Mouse (Mus musculus): ENCODE data around the gene Hpd. TPM values are rescaled to one million over a fixed set of nuclear protein-coding genes. Genes with fewer than 3 reads are reported as not detected.

Gene Hpd
- polyA plus RNA-seq, 1 experiment from 2014 or later = 4.1 TPM

- Histone ChIP-seq H3K9me3 (replicated peaks; ENCODE audit: control insufficient read depth, low read length) (no peaks in the 10 kb centered on the region), H3K4me2 (ENCODE audit: low read depth, low read length) (peak overlapping the region; percentile 97), H3K9ac (ENCODE audit: low read length) (peak overlapping the region; percentile 79), H3K27ac (ENCODE audit: low read length) (peak overlapping the region; percentile 100), H3K27me3 (ENCODE audit: control insufficient read depth, insufficient read depth, low read length) (no peaks in the 10 kb centered on the region), H3K4me3 (replicated peaks; ENCODE audit: low read length) (peak overlapping the region; percentile 63), H3K36me3 (ENCODE audit: control insufficient read depth, insufficient read depth, low read length) (no peaks in the 10 kb centered on the region), H3K4me1 (ENCODE audit: control insufficient read depth, insufficient read depth, low read length) (peaks cover 61% of the 10 kb centered on the region)
- WGBS = 4% methylated on average over 30 of the region's 30 CpGs
- peak; percentile 56 for ATAC-seq (ENCODE audit: insufficient read depth, low FRiP score)
These were observed 46.8 kb downstream of the Hpd start for GRCm38 (mm10) chr5:123135471-123136360.

- no peak for ATAC-seq (ENCODE audit: insufficient read depth, low FRiP score)
- 22% methylated on average over 8 of the region's 8 CpGs for WGBS
These were observed 47.6 kb downstream of the Hpd start for GRCm38 (mm10) chr5:123134875-123135382.

DNA sequence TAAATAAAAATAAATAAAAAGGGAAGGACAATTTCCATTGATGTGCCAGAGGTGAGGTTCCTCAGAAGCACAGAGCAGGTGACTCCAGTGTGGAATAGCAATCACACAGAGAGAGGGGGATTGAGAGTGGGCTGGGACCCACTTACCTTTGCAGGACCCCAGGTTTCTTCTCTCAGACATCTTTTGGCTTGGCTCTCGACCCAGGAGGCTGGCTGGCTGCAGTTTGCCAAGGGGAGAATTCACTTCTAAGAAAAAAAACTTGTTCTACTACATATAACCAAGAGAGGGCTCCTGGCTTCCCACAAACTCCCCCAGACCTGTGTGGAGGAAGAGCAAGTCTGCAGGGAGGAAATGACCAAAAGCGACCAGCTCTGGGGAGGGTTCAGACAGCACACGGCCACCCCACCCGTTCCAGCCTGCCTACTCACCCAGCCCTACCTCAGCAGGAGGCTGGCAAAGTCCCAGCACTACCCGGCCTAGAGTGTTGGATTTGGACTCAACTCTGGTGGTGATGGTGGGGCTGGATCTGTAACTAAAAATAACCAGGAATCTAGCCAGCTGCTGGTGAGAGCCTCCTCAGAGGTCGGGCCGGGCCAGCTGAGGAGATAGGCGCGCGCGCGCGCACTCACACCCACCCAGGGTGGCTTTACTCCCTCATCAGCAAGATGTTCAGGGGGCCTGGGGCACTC is 48.2 kb downstream of the Hpd start:
- H3K36me3 ChIP-seq (ENCODE audit: control insufficient read depth, insufficient read depth, low read length) = no peaks in the 10 kb centered on the region
- peak overlapping the region; percentile 63 for H3K4me3 ChIP-seq (replicated peaks; ENCODE audit: low read length)
- peaks cover 61% of the 10 kb centered on the region for H3K4me1 ChIP-seq (ENCODE audit: control insufficient read depth, insufficient read depth, low read length)
- no peak for ATAC-seq (ENCODE audit: insufficient read depth, low FRiP score)
- H3K9me3 ChIP-seq (replicated peaks; ENCODE audit: control insufficient read depth, low read length) = no peaks in the 10 kb centered on the region
- 15% methylated on average over 13 of the region's 13 CpGs for WGBS
- no peaks in the 10 kb centered on the region for H3K27me3 ChIP-seq (ENCODE audit: control insufficient read depth, insufficient read depth, low read length)
- H3K27ac ChIP-seq (ENCODE audit: low read length) = peak overlapping the region; percentile 100
- H3K9ac ChIP-seq (ENCODE audit: low read length) = peak overlapping the region; percentile 79
- H3K4me2 ChIP-seq (ENCODE audit: low read depth, low read length) = peak overlapping the region; percentile 97

More at GRCm38 (mm10) chr5:123134875-123135382, 47.6 kb downstream of the Hpd start:
- Histone ChIP-seq H3K4me3 (replicated peaks; ENCODE audit: low read length) (peak overlapping the region; percentile 63), H3K27ac (ENCODE audit: low read length) (peak overlapping the region; percentile 100), H3K4me1 (ENCODE audit: control insufficient read depth, insufficient read depth, low read length) (peaks cover 61% of the 10 kb centered on the region), H3K9me3 (replicated peaks; ENCODE audit: control insufficient read depth, low read length) (no peaks in the 10 kb centered on the region), H3K36me3 (ENCODE audit: control insufficient read depth, insufficient read depth, low read length) (no peaks in the 10 kb centered on the region), H3K9ac (ENCODE audit: low read length) (peak overlapping the region; percentile 79), H3K27me3 (ENCODE audit: control insufficient read depth, insufficient read depth, low read length) (no peaks in the 10 kb centered on the region), H3K4me2 (ENCODE audit: low read depth, low read length) (peak overlapping the region; percentile 97)

DNA sequence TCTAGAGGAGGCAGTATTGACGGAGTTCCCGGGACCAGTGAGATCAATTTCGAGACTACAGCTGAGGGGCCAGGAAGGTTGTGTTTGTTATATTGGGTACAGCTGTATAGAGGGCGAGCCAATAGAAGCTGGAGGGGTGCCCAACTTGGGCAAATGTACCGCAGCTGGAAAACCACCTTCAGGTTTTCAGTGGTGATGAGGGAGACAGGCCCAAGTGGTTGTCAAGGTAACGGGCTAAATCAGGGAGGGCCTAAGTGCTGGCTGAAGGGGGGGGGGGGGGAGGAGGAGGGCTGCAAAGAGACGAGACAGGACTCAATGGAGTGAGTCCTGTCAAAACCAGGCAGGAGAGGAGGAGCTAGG is 48.8 kb downstream of the Hpd start:
- no peak overlapping the region for H3K4me3 ChIP-seq (replicated peaks; ENCODE audit: low read length)
- H3K4me1 ChIP-seq (ENCODE audit: control insufficient read depth, insufficient read depth, low read length) = peaks cover 61% of the 10 kb centered on the region
- H3K36me3 ChIP-seq (ENCODE audit: control insufficient read depth, insufficient read depth, low read length) = no peaks in the 10 kb centered on the region
- ATAC-seq (ENCODE audit: insufficient read depth, low FRiP score) = no peak
- H3K9me3 ChIP-seq (replicated peaks; ENCODE audit: control insufficient read depth, low read length) = no peaks in the 10 kb centered on the region
- H3K4me2 ChIP-seq (ENCODE audit: low read depth, low read length) = peak overlapping the region; percentile 97; the same call in 1 of the 2 replicates
- H3K27me3 ChIP-seq (ENCODE audit: control insufficient read depth, insufficient read depth, low read length) = no peaks in the 10 kb centered on the region
- WGBS = 29% methylated on average over 7 of the region's 7 CpGs
- H3K9ac ChIP-seq (ENCODE audit: low read length) = no peak overlapping the region
- H3K27ac ChIP-seq (ENCODE audit: low read length) = peak overlapping the region; percentile 100

- H3K4me3 ChIP-seq (replicated peaks; ENCODE audit: low read length) = 0 out of 2 replicates have a peak overlapping the region, but pooled peaks have one; percentile 8
- H3K9me3 ChIP-seq (replicated peaks; ENCODE audit: control insufficient read depth, low read length) = no peaks in the 10 kb centered on the region
- H3K9ac ChIP-seq (ENCODE audit: low read length) = peak overlapping the region; percentile 34; the same call in 1 of the 2 replicates
- peak overlapping the region; percentile 100 for H3K27ac ChIP-seq (ENCODE audit: low read length)
- peak overlapping the region; percentile 97 for H3K4me2 ChIP-seq (ENCODE audit: low read depth, low read length)
- WGBS = 14% methylated on average over 18 of the region's 18 CpGs
- no peaks in the 10 kb centered on the region for H3K27me3 ChIP-seq (ENCODE audit: control insufficient read depth, insufficient read depth, low read length)
- peaks cover 61% of the 10 kb centered on the region for H3K4me1 ChIP-seq (ENCODE audit: control insufficient read depth, insufficient read depth, low read length)
- H3K36me3 ChIP-seq (ENCODE audit: control insufficient read depth, insufficient read depth, low read length) = no peaks in the 10 kb centered on the region
- ATAC-seq (ENCODE audit: insufficient read depth, low FRiP score) = no peak
These were observed 49.3 kb downstream of the Hpd start for GRCm38 (mm10) chr5:123133083-123133783.

- H3K9ac ChIP-seq (ENCODE audit: low read length) = peak within 1 kb of the TSS; percentile 75
- peaks cover 56% of the 10 kb centered on the region for H3K4me1 ChIP-seq (ENCODE audit: control insufficient read depth, insufficient read depth, low read length)
- H3K4me3 ChIP-seq (replicated peaks; ENCODE audit: low read length) = peak within 1 kb of the TSS; percentile 50
- H3K4me2 ChIP-seq (ENCODE audit: low read depth, low read length) = peak within 1 kb of the TSS; percentile 97
- peak within 1 kb of the TSS; percentile 100 for H3K27ac ChIP-seq (ENCODE audit: low read length)
- no peaks in the 10 kb centered on the region for H3K36me3 ChIP-seq (ENCODE audit: control insufficient read depth, insufficient read depth, low read length)
- no peaks in the 10 kb centered on the region for H3K9me3 ChIP-seq (replicated peaks; ENCODE audit: control insufficient read depth, low read length)
- no peaks in the 10 kb centered on the region for H3K27me3 ChIP-seq (ENCODE audit: control insufficient read depth, insufficient read depth, low read length)
- ATAC-seq (ENCODE audit: insufficient read depth, low FRiP score) = peak; percentile 28
- 4% methylated on average over 44 of the region's 44 CpGs for WGBS
These were observed 50.0 kb downstream of the Hpd start, which contains the start of gene Rhof for GRCm38 (mm10) chr5:123132308-123133071. Rhof (minus strand) TSS chr5:123132692.

- no peaks in the 10 kb centered on the region for H3K27me3 ChIP-seq (ENCODE audit: control insufficient read depth, insufficient read depth, low read length)
- ATAC-seq (ENCODE audit: insufficient read depth, low FRiP score) = no peak
- no peak overlapping the region for H3K9ac ChIP-seq (ENCODE audit: low read length)
- H3K27ac ChIP-seq (ENCODE audit: low read length) = no peak overlapping the region
- H3K4me3 ChIP-seq (replicated peaks; ENCODE audit: low read length) = no peak overlapping the region
- H3K36me3 ChIP-seq (ENCODE audit: control insufficient read depth, insufficient read depth, low read length) = no peaks in the 10 kb centered on the region
- H3K4me2 ChIP-seq (ENCODE audit: low read depth, low read length) = no peak overlapping the region
- H3K9me3 ChIP-seq (replicated peaks; ENCODE audit: control insufficient read depth, low read length) = no peaks in the 10 kb centered on the region
- 73% methylated on average over 5 of the region's 5 CpGs for WGBS
- H3K4me1 ChIP-seq (ENCODE audit: control insufficient read depth, insufficient read depth, low read length) = peaks cover 40% of the 10 kb centered on the region
These were observed 51.7 kb downstream of the Hpd start for GRCm38 (mm10) chr5:123130814-123131148.

DNA sequence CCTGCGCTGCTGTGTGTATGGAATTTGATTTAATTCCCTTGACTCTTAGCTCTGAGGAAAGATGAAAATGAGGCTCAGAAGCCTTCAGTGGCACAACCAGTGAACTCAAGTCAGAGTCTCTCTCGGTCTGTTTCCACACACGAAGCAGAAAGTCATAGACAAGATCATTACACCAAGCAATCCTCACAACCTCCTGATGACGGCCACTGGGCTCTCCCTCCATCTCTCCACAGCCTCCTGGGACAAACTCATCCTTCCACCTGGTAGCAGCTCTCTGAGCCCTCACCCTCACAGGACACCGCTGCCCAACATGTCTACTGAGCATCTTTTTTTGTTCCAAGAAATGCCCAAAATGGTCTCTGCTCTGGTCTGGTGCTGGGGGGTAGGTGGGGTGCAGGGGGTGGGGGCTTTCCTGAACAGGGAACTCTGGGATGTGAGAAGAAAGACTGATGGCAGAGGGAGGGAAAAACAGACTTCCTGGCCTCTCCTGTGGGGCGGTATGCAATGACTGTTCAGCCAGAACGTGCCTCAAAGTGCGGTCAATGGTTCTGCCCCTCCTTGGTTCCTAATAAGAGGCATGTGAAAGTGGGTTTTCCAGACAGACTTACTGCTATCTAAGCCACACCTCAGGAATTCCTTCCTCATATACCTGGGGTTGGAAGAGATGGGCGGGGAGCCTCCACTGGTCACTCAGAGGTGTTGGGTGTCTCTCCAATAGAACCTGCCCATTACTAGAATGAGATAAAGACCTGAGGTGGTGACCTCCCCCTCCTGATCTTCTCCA is 52.3 kb downstream of the Hpd start:
- no peak overlapping the region for H3K4me2 ChIP-seq (ENCODE audit: low read depth, low read length)
- H3K9me3 ChIP-seq (replicated peaks; ENCODE audit: control insufficient read depth, low read length) = no peaks in the 10 kb centered on the region
- H3K36me3 ChIP-seq (ENCODE audit: control insufficient read depth, insufficient read depth, low read length) = no peaks in the 10 kb centered on the region
- no peaks in the 10 kb centered on the region for H3K27me3 ChIP-seq (ENCODE audit: control insufficient read depth, insufficient read depth, low read length)
- WGBS = 82% methylated on average over 9 of the region's 9 CpGs
- H3K27ac ChIP-seq (ENCODE audit: low read length) = no peak overlapping the region; the same call in 1 of the 2 replicates
- H3K4me3 ChIP-seq (replicated peaks; ENCODE audit: low read length) = no peak overlapping the region
- H3K9ac ChIP-seq (ENCODE audit: low read length) = no peak overlapping the region
- H3K4me1 ChIP-seq (ENCODE audit: control insufficient read depth, insufficient read depth, low read length) = peaks cover 35% of the 10 kb centered on the region
- ATAC-seq (ENCODE audit: insufficient read depth, low FRiP score) = no peak
